Mouse (Mus musculus) forebrain, embryonic 13.5 days (tissue): ENCODE measurements around the gene Rreb1. TPM values are rescaled to one million over a fixed set of nuclear protein-coding genes. Genes with fewer than 3 reads are reported as not detected.

Experiments used
- ATAC-seq: fragments of 200-750 bp; cut with Nextera tagmentation; 2 replicates; pipeline ENCODE4 v1.8.0; 2017
- H3K27ac ChIP-seq: fragments of 300-500 bp; sonication (generic); 2 replicates; pipeline ENCODE4 v1.5.1; 2015; ENCODE audit warnings: inconsistent platforms, mild to moderate bottlenecking, moderate library complexity
- H3K27me3 ChIP-seq: fragments of 300-500 bp; sonication (generic); 2 replicates; pipeline ENCODE4 v1.6.1; 2015; ENCODE audit warnings: mild to moderate bottlenecking, inconsistent platforms
- H3K36me3 ChIP-seq: fragments of 300-500 bp; sonication (generic); 2 replicates; pipeline ENCODE4 v1.6.1; 2015; ENCODE audit warnings: mild to moderate bottlenecking, inconsistent platforms; ENCODE audit not compliant: poor library complexity, severe bottlenecking
- H3K4me1 ChIP-seq: fragments of 300-500 bp; sonication (generic); 2 replicates; pipeline ENCODE4 v1.6.1; 2015; ENCODE audit warnings: inconsistent platforms
- H3K4me2 ChIP-seq: fragments of 300-500 bp; sonication (generic); 2 replicates; pipeline ENCODE4 v1.6.1; 2015; ENCODE audit warnings: inconsistent platforms, mild to moderate bottlenecking, moderate library complexity
- H3K4me3 ChIP-seq: fragments of 300-500 bp; sonication (generic); 2 replicates; pipeline ENCODE4 v1.5.1; 2015; ENCODE audit warnings: mild to moderate bottlenecking, inconsistent platforms
- H3K9ac ChIP-seq: fragments of 300-500 bp; sonication (generic); 2 replicates; pipeline ENCODE4 v1.6.1; 2015; ENCODE audit warnings: mild to moderate bottlenecking, inconsistent platforms
- H3K9me3 ChIP-seq: fragments of 300-500 bp; sonication (generic); replicated peaks from 2 replicates; pipeline ENCODE4 v1.6.1; 2016; ENCODE audit warnings: inconsistent platforms
- WGBS: fragments of 180-500 bp; shearing (Covaris S2); methylation state at CpG from one replicate; pipeline ENCODE4 v1.1.7; 2015; 5-methylcytosine and 5-hydroxymethylcytosine counted together
- polyA plus RNA-seq: library from polyadenylated mRNA; unstranded; fragments of >200 nt; fragmentation: Nextera tagmentation; extraction: Ambion mirVana; gene quantifications from 2 replicates; pipeline ENCODE4 v1.2.1, GENCODE M21; 2015

Rreb1 gene
- polyA plus RNA-seq, 1 experiment from 2014 or later = 1.7 TPM

- no peak overlapping the region for H3K9ac ChIP-seq
- 93% methylated on average over 6 of the region's 6 CpGs for whole genome bisulfite sequencing
- peaks cover 8% of the 10 kb centered on the region for H3K4me1 ChIP-seq
- H3K27ac ChIP-seq = no peak overlapping the region
- no peak overlapping the region for H3K4me2 ChIP-seq
- peaks cover 28% of the 10 kb centered on the region for H3K27me3 ChIP-seq
- no peaks in the 10 kb centered on the region for H3K9me3 ChIP-seq
- ATAC-seq = no peak
- H3K36me3 ChIP-seq = no peaks in the 10 kb centered on the region
- no peak overlapping the region for H3K4me3 ChIP-seq
Observed at GRCm38 (mm10) chr13:37783676-37784075, 5.5 kb downstream of the Rreb1 start.

- H3K4me3 ChIP-seq = no peak overlapping the region
- no peak overlapping the region for H3K27ac ChIP-seq
- H3K36me3 ChIP-seq = no peaks in the 10 kb centered on the region
- H3K27me3 ChIP-seq = peaks cover 23% of the 10 kb centered on the region
- no peaks in the 10 kb centered on the region for H3K9me3 ChIP-seq
- 88% methylated on average over 7 of the region's 7 CpGs for WGBS
- ATAC-seq = no peak
- H3K9ac ChIP-seq = no peak overlapping the region
- H3K4me2 ChIP-seq = no peak overlapping the region
- peaks cover 3% of the 10 kb centered on the region for H3K4me1 ChIP-seq
Observed at GRCm38 (mm10) chr13:37784226-37784625, 6.0 kb downstream of the Rreb1 start.

GRCm38 (mm10) chr13:37792739-37793336 lies 14.6 kb downstream of the Rreb1 start:
- H3K27ac ChIP-seq = no peak overlapping the region
- no peak overlapping the region for H3K9ac ChIP-seq
- no peaks in the 10 kb centered on the region for H3K9me3 ChIP-seq
- no peak overlapping the region for H3K4me2 ChIP-seq
- H3K27me3 ChIP-seq = no peaks in the 10 kb centered on the region
- no peak overlapping the region for H3K4me3 ChIP-seq
- H3K4me1 ChIP-seq = no peaks in the 10 kb centered on the region
- no peak for ATAC-seq
- no peaks in the 10 kb centered on the region for H3K36me3 ChIP-seq
- WGBS = 92% methylated on average over 11 of the region's 11 CpGs

GRCm38 (mm10) chr13:37798811-37799210 lies 20.6 kb downstream of the Rreb1 start:
- H3K4me2 ChIP-seq = no peak overlapping the region
- no peak overlapping the region for H3K27ac ChIP-seq
- no peak overlapping the region for H3K9ac ChIP-seq
- H3K4me3 ChIP-seq = no peak overlapping the region
- WGBS = 95% methylated on average over 8 of the region's 8 CpGs
- no peaks in the 10 kb centered on the region for H3K9me3 ChIP-seq
- H3K36me3 ChIP-seq = no peaks in the 10 kb centered on the region
- peaks cover 13% of the 10 kb centered on the region; the same call in 1 of the 2 replicates for H3K27me3 ChIP-seq
- H3K4me1 ChIP-seq = peaks cover 12% of the 10 kb centered on the region; the same call in 1 of the 2 replicates
- ATAC-seq = no peak

- Histone ChIP-seq H3K4me3 (no peak overlapping the region), H3K9ac (no peak overlapping the region), H3K27ac (no peak overlapping the region), H3K9me3 (no peaks in the 10 kb centered on the region), H3K36me3 (no peaks in the 10 kb centered on the region), H3K4me2 (no peak overlapping the region), H3K4me1 (peaks cover 12% of the 10 kb centered on the region; the same call in 1 of the 2 replicates), H3K27me3 (peaks cover 13% of the 10 kb centered on the region; the same call in 1 of the 2 replicates)
- 86% methylated on average over 9 of the region's 9 CpGs for WGBS
- ATAC-seq = no peak
Observed at GRCm38 (mm10) chr13:37799413-37799812, 21.2 kb downstream of the Rreb1 start.

- H3K27ac ChIP-seq = no peak overlapping the region
- no peak for ATAC-seq
Observed at GRCm38 (mm10) chr13:37801101-37802075, 23.2 kb downstream of the Rreb1 start.

GRCm38 (mm10) chr13:37802246-37803003 lies 24.2 kb downstream of the Rreb1 start:
- H3K36me3 ChIP-seq = no peaks in the 10 kb centered on the region
- ATAC-seq = peak; percentile 63; the same call in 1 of the 2 replicates
- no peak overlapping the region for H3K4me2 ChIP-seq
- peaks cover 13% of the 10 kb centered on the region; the same call in 1 of the 2 replicates for H3K27me3 ChIP-seq
- H3K4me1 ChIP-seq = peaks cover 12% of the 10 kb centered on the region; the same call in 1 of the 2 replicates
- WGBS = 6% methylated on average over 6 of the region's 6 CpGs
- H3K9me3 ChIP-seq = no peaks in the 10 kb centered on the region
- no peak overlapping the region for H3K9ac ChIP-seq
- no peak overlapping the region for H3K27ac ChIP-seq
- no peak overlapping the region for H3K4me3 ChIP-seq

More at GRCm38 (mm10) chr13:37801101-37802075, 23.2 kb downstream of the Rreb1 start:
- Histone ChIP-seq H3K4me3 (no peak overlapping the region), H3K9ac (no peak overlapping the region), H3K4me1 (peaks cover 12% of the 10 kb centered on the region; the same call in 1 of the 2 replicates), H3K9me3 (no peaks in the 10 kb centered on the region), H3K4me2 (no peak overlapping the region), H3K27me3 (peaks cover 13% of the 10 kb centered on the region; the same call in 1 of the 2 replicates), H3K36me3 (no peaks in the 10 kb centered on the region)
- WGBS = 61% methylated on average over 11 of the region's 11 CpGs

- Histone ChIP-seq H3K9me3 (no peaks in the 10 kb centered on the region), H3K27ac (no peak overlapping the region), H3K9ac (no peak overlapping the region), H3K4me2 (no peak overlapping the region), H3K27me3 (peaks cover 13% of the 10 kb centered on the region; the same call in 1 of the 2 replicates), H3K36me3 (no peaks in the 10 kb centered on the region), H3K4me1 (peaks cover 12% of the 10 kb centered on the region; the same call in 1 of the 2 replicates), H3K4me3 (no peak overlapping the region)
- ATAC-seq = no peak
- WGBS = 88% methylated on average over 5 of the region's 5 CpGs
Observed at GRCm38 (mm10) chr13:37803244-37803643, 25.0 kb downstream of the Rreb1 start.

- WGBS = 90% methylated on average over 5 of the region's 5 CpGs
- no peaks in the 10 kb centered on the region for H3K9me3 ChIP-seq
- ATAC-seq = no peak
- H3K9ac ChIP-seq = no peak overlapping the region
- H3K4me1 ChIP-seq = peaks cover 12% of the 10 kb centered on the region; the same call in 1 of the 2 replicates
- no peak overlapping the region for H3K4me3 ChIP-seq
- peaks cover 8% of the 10 kb centered on the region; the same call in 1 of the 2 replicates for H3K27me3 ChIP-seq
- no peak overlapping the region for H3K4me2 ChIP-seq
- no peaks in the 10 kb centered on the region for H3K36me3 ChIP-seq
- H3K27ac ChIP-seq = no peak overlapping the region
Observed at GRCm38 (mm10) chr13:37804023-37804422, 25.8 kb downstream of the Rreb1 start.

- 80% methylated on average over 9 of the region's 9 CpGs for WGBS
- Histone ChIP-seq H3K4me2 (no peak overlapping the region), H3K4me1 (no peaks in the 10 kb centered on the region), H3K4me3 (no peak overlapping the region), H3K9me3 (no peaks in the 10 kb centered on the region), H3K36me3 (no peaks in the 10 kb centered on the region), H3K27ac (no peak overlapping the region), H3K27me3 (no peaks in the 10 kb centered on the region), H3K9ac (no peak overlapping the region)
- no peak for ATAC-seq
Observed at GRCm38 (mm10) chr13:37815001-37815400, 36.8 kb downstream of the Rreb1 start.

GRCm38 (mm10) chr13:37816736-37817135 lies 38.5 kb downstream of the Rreb1 start:
- H3K36me3 ChIP-seq = no peaks in the 10 kb centered on the region
- no peak overlapping the region for H3K27ac ChIP-seq
- no peaks in the 10 kb centered on the region for H3K9me3 ChIP-seq
- no peak overlapping the region for H3K4me2 ChIP-seq
- H3K4me1 ChIP-seq = peaks cover 6% of the 10 kb centered on the region; the same call in 1 of the 2 replicates
- no peak overlapping the region for H3K4me3 ChIP-seq
- WGBS = 85% methylated on average over 5 of the region's 5 CpGs
- ATAC-seq = no peak
- H3K27me3 ChIP-seq = no peaks in the 10 kb centered on the region
- no peak overlapping the region for H3K9ac ChIP-seq
